Mouse (Mus musculus) adrenal gland, adult (tissue): ENCODE measurements around the gene C1ql2.

Experiments used
- DNase-seq, 2 experiments: peaks; one replicate each; pipeline ENCODE4 v3.0.0; 2022 to 2023; ENCODE audit warnings: low spot score in 1 of 2; ENCODE audit not compliant: inconsistent age in 2 of 2

C1ql2 gene

DNA sequence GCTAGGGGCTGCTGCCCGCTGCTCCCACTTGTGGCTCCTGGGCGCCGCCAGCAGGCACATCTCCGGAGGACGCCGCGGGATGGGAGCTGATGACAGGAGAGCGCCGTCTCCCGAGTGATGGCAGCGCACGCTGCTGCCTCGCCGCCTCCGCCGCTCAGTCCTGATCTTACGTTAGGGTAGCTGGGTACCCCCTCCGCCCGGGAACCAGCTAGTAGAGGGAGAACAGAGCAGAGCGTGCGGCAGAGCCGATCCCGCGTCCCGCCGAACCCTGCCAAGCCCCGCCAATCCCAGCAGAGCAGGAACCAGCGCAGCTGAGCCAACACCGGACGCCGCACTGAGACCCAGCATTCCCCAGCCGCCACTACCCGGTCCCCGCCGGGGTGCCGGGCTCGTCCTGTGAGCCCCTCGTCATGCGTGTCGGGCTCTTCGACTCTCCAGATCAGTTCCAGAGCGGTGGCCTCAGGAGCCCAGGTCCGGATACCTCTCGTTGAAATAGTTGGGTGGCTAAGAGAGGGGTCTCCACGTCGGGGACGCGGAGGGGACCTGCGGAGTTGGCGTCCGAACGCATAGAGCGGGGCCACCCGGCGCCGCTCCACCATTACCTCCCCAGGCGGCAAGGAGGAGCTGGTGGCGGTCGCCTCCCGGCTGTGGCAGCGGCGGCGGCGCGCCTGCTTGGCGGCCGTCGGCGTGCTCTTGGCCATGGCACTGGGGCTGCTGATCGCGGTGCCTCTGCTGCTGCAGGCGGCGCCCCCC, at the start of gene C1ql2:
Gene C1ql2 (plus strand): TSS at position 164 of the 753 bp plus-strand sequence.
- DNase-seq: peak in 1 of 2 experiments; percentile 50

DNA sequence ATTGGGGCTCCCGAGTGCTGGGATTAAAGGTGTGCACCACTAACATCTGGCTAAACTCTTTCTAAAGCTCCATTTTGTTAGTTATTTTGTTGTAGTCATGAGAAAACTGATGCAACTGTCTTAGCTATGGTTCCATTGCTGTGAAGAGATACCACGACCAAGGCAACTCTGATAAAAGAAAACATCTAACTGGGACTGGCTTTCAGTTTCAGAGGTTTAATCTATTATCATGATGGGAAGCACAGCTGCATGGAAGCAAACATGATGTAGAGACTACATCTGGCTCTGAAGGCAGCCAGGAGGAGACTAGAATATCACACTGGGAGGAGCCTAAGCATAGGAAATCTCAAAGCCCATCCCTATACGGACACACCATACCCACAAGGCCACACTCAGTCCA, 48.7 kb upstream of the C1ql2 start:
- DNase-seq: no peak

DNA sequence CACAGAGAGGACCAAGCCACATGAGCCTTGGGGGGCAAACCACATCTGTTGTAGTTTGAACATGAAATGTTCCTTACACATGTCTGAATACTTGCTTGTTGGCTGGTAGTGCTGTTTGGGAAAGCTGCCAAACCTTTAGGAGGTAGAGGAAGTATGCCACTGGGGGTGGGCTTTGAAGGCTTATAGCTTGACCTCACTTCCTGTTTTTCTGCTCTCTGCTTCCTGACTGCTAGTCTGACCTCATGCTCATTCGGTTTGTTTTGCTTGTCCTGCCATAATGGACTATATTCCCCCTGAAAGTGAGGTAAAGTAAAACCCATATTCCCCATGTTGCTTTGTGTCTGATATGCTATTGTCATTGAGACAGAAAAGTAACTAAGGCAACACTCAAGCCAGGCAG, 46.6 kb upstream of the C1ql2 start:
- DNase-seq: no peak

DNA sequence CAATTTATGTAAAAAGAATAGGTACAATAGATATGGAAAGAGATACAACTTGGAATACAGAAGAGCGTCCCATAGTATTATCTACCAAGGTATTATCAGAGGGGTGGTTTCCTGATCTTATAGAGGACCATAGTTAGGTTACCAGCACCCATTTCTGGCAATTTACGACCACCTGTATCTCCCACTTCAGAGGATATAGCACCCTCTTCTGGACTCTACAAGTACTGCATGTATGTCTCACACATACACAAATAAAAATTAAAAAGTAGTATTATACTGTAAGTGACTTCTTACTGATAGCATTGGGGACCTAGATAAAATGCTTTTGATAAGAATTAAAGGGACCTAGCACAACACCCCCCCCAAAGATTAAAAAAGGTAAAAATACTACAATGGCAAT, 43.4 kb upstream of the C1ql2 start:
- no peak for DNase-seq

DNA sequence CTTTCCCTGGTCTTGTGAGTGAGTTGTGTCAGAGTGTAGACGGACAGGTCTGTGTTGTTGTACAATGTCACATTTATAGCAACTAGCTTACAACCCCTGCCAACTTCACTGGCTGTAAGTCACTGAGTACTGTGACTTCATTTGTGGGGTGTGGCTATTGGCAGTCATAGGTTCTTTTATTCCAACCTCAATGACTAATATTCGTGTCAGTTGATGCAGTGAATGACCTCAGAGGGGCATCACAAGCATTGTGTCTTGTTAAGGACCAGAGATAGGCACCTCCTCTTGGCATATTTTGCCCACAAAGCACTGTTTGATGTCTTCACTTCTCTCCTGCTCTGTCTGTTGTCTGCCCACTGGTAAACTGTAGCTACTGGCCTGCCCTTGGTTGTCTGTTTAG, 34.6 kb upstream of the C1ql2 start:
- no peak for DNase-seq

DNA sequence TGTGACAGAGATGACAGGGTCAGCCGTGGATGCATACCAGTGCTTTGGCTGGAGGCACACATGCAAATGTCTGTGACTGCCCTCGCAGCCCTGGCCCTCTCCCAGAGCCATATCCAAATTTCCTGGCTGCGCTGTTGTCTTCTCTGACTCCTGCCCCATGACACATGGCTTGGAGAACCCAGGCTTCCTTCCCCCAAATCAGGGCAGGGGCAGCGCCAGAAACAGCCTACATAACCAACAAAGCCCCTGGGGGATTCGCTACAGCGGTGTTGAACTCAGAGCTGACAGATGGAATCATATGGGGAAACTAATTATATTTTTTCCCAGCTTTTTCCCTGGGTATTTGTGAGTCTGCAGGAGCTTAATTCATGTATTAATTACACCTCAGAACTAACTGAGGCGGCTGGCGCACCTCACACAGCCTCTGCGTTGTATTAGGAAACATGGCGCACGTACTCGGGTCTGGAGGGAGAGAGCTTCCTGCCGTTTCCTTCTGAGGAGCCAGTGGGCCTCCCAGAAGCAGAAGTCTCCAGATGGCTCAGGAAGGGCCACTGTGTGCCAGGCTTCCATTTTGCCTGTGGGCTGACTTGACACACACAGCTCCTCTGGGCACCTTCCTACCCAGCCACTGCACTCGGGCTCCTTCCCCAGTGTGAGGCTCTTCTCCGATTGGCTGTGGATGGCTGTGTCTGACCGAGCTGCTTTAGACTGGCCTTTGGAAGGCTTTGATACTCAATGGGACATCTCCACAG, 18.9 kb upstream of the C1ql2 start:
- no peak for DNase-seq

DNA sequence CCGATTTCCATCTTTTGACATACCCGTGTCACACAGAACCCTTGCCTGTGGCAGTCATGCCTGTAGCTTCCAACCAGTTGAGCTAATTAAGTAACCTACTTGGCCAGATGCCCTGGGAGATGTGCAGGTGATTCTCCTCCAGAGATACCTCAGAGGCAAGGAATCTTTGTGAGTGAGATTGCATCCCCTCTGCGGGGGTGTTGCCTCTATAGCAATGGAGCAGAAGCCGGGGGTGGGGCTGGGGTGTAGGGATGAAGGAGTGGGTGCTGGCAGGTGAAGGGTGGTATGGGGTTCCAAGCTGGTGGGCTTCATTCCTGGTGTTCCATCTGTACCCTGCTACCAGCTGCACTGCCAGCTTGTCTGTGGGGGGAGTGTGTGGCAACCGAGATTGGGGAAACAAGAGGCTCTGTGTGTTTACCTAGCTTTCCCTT, 17.2 kb upstream of the C1ql2 start:
- DNase-seq: no peak

DNA sequence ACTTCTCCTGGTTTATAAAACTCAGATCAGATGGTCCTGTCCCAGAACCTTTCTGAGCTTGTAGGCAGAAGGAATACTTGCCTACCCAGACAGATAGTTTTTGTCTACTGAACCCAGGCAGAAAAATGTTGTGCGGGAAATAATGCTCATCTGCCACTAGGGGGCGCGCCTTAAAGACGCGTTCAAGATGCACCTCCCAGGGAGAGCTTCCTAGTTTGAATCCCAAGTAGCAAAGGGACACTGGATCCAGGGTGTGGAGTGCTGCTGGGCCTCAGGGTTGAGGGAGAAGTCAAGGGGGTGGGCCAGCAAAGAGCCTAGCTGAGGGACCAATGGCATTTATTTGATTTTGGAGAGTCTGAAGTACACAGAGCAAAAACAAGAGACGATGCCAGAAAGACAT, 12.7 kb upstream of the C1ql2 start:
- DNase-seq: peak; percentile 43 to 79

DNA sequence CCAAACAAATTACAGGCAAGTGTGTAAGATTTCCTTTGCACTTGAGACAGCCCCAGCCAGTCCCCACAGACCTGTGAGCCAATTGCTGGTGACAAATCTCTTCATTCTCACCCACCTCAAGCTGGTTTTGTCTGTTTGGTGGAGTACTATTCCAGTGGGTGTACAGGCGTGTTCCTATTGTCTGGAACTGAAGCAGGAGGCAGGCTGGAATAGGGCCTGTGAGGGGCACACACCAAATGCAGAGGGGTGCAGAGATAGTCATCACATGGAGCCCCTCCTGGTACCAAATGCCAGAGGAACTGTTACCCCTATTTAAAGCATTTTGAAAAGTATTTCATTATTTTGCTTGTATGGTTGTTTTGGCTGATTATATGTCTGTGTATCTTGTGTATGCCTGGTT, 12.2 kb upstream of the C1ql2 start:
- DNase-seq: no peak

DNA sequence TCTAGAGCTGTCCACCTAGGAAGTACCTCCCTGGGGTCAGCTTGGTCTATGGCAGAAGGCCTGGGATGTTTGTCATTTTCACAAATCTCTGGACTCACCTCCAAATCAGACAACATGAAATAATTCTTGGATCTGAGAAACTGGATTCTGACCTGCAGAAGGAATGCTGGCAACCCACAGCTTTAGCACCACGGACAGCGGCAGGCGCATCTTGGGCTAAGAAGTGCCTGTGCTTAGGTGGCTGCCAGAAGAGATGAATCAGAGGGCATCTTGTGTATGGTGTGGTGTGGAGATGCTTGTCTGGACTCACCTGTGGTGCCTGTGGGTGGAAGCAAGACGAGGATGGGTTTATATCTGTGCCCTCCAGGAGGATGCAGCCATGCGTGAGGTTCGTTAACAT, 8.5 kb upstream of the C1ql2 start:
- peak; percentile 54 to 82 for DNase-seq

DNA sequence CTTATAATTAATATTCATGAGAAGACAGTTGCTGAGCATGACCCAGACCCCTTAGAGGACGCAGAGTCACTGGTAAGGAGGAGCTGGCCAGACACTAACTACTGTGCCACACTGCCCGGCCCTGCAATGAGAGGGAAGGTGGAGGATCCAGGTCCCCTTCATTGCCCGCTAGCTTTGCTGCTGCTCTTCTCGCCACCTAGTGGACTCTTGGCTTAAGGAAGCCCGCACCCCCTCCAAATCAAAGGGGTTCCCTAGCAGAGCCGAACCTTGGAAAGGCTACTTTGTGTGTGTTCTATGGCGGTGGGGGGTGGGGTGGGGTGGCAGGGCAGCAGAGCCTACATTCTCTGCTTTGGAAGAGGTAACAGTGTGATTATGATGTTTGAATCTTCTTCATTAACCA, 2.4 kb upstream of the C1ql2 start:
- peak in 1 of 2 experiments; percentile 29 for DNase-seq

DNA sequence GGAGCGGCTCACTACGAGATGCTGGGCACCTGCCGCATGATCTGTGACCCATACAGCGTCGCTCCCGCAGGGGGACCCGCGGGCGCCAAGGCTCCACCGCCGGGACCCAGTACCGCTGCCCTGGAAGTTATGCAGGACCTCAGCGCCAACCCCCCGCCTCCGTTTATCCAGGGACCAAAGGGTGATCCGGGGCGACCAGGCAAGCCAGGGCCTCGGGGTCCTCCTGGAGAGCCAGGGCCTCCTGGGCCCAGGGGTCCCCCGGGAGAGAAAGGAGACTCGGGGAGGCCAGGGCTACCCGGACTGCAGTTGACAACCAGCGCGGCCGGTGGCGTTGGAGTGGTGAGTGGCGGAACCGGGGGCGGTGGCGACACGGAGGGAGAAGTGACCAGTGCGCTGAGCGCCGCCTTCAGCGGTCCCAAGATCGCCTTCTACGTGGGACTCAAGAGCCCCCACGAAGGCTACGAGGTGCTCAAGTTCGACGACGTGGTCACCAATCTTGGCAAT, 842 bp downstream of the C1ql2 start:
- peak in 1 of 2 experiments; percentile 40 for DNase-seq

DNA sequence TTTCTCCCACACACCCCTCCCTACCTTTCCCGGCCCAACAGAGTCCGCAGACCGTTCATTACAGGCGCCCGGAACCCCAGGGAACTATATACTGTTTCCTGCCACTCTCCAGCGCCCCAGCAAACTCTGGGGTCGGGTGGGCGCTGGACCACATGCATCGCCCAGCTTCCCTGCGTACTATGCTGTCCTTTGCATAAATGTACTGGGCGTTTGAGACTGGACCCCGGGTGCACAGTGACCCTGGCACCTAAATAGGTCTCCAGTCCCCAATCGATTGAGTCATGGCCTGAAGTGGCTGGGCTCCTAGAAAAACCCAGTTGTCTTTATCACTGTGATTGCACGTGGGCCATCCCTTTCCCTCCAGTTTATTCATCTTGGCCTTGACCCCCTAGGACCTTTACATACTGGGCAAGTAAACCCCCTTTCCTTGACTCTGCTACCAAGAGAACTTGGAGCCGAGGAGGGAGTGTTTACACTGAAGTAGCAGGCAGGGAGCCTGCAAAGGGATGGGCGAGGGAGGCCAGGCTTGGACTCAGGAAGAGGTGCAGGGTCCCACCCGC, 1.5 kb downstream of the C1ql2 start:
- no peak for DNase-seq

DNA sequence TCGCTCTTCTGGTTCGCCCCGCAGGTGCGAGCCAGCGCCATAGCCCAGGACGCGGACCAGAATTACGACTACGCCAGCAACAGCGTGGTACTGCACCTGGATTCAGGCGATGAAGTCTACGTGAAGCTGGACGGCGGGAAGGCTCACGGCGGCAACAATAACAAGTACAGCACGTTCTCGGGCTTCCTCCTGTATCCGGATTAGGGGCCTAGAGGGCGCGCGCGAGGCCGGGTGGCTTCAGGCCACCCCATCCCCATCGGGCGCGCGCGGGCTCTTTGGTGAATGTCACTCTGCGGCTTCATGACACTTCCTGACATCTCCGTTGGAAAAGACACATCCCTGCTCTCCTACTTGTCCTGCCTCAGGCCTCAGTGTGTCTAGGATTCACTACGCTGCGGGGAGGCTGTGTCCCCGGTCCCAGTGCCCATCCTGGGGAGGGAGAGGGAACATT, 2.0 kb downstream of the C1ql2 start:
- peak; percentile 36 to 74 for DNase-seq

DNA sequence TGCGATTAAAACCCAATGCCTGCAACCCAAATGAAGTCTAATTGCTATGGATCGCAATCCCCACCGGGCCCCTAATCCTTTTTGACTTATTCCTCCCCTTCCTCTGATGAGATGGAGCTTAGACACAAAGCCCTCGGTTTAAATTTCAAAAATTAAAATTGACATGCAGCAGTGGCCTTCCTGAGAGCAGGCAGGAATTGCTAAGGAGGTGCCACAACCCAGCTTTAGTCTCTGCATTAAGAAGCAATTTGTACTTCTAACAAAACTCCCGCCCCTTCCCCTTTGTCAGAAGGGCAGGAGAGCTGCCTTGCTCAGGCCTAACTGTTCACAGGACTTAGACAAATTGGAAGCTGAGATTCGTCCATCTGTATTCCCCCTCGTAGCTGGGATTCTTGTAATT, 4.6 kb downstream of the C1ql2 start:
- no peak for DNase-seq

DNA sequence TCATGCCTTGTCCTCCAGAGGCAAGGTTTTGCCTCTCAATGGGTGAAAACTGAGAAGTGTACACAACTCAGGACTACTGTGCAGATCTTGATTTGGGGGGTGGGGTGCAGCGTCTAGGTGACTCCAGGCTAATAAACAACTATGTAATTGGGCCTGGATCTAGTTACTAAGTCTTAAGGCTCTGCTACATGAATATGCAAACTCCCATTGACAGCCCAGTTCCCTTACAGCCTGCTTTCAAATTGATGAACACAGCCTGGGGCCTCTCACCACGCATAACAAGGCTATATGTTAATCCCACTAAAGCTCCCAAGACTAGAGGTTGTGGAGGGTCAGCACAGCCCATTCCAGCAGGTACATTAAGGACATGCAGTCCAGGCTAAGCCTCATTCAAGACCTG, 14.0 kb downstream of the C1ql2 start:
- DNase-seq: no peak

DNA sequence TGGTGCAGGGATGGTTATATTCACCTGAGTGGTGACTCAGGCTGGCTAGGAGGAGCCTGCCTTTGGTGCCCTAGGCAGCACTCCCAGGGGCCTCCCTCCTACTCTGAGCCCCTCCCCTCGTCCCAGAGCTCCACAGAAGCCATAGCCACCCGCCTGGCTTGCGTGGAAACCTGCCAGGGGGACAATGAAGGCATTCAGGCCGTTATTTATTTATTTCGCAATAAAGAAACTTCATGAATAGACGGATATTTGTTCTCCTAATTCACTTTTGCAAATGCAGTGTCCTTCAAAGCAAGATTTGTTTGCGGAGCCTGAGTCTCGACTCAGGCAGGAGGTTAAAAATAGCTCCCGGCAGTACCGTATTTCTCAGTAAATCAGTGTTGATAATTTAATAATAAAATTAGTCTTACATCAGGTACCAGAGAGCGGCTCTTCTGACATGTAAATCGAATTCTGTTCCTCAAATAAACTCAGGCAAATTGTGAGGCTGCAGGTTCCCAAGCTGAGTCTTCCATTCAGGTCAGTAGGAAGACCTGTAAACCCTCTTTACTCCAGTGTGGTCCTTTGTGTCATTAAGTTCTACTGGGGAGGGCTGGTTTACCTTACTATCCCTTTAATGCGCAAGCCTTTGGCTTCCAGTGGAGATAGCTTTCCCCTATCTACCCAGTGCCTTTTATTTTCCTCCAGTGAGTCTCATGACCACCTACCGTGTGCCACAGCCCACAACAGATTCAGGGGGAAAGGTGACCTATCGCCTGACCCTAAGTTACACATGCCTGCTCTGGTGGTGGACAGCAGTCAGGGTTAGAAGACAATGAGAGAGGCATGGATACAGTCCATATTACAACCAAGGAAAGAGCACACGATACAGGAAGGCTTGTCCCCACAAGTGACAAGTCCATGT, 17.2 kb downstream of the C1ql2 start:
- DNase-seq: peak; percentile 53 to 84

DNA sequence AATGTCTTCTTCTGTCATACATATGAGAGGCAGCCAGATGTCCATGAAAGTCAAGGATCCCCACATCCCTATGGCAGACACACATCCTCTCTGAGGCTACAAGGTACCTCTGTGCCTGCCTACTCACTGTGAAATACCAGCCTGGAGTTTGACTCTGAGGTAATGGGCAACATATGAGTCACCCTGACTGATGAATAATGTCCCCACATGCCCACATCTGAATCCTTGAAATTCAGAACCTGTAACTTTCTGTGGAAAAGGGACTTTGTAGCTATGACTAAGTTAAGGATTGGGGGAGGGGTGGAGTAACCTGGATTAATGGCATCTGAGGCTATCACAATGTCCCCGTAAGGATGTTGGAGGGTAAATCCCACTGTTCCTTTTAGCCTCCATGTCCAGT, 23.3 kb downstream of the C1ql2 start:
- peak; percentile 24 to 72 for DNase-seq

DNA sequence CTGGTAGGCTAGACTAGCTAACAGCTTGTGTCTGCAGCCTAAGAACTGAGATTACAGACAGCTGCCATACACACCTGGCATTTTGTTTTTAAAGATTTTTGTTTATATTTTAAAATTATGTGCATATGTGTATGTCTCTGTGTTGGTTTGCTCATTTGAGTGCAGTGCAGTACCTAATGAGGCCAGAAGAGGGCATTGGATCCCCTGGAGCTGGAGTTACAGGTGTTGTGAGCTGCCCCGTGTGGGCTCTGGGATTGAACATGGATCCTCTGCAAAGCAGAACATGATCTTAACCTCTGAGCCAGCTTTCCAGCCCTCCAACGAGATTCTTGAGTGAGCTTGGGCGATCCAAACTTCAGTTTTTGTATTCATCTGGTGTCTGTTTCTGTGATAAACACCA, 27.8 kb downstream of the C1ql2 start:
- DNase-seq: no peak

DNA sequence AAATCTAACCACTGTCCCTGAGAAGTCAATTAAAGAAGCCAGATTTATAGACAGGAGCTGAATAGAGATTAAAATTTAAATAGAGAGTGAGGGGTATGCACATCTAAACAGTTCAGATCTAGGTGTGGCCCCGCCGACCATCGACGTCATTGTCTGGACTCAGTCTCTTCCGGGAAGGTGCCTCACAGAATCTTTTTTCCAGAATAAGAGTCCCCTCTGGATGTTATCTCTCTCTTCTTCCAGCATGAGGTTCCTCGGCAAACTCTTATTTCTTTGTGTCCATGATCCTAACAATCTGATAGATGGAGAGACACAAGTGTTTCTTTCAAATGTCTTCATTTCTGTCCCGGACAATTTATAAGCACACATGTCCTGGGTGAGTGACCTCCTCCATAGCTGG, 33.7 kb downstream of the C1ql2 start:
- no peak for DNase-seq

DNA sequence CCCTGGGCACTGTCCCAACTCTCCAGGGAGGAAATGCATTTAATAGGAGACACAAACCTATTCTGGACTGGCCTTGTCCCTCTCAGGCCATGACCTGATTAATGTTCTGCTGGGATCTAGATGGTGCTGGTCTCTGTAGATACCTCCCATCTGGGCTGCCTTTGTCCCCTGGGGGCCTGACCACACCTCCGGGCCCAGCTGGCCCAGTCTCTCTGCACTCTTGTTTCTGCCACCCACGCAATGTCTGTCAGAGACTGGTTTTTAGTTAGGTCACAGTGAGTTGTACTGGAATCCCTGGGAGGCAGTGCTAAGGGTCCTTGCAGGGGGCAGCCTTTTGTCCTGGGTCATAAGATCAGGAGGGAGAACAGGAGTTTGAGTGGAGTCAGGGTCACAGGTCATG, 34.5 kb downstream of the C1ql2 start:
- DNase-seq: no peak
